Mouse (Mus musculus) left cerebral cortex, adult 9 months (tissue): Measurements from ENCODE around the gene Atp6v1c2.

Experiments used
- DNase-seq, 2 experiments: peaks; one replicate each; pipeline ENCODE4 v3.0.0; 2022; ENCODE audit warnings: low spot score in 2 of 2

Gene Atp6v1c2

DNA sequence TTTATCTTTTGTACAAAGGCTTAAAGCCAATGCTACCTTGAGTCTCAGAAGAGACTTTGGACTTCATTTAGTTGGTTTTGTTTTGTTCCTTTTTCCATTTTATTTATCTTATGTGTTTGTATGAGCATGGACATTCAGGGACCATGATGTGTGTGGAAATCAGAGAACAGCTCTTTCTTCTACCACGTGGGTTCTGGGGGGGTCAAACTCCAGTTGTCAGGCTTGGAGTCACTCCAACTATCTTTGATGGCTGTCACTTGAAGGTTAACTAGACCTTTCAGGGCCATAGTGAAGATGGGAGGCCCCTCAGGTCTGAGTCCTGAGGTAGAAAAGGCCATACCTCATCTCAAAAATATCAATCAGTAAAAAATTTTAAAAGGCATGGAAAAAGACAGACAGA lies 4.3 kb upstream of the Atp6v1c2 start:
- DNase-seq: no peak

DNA sequence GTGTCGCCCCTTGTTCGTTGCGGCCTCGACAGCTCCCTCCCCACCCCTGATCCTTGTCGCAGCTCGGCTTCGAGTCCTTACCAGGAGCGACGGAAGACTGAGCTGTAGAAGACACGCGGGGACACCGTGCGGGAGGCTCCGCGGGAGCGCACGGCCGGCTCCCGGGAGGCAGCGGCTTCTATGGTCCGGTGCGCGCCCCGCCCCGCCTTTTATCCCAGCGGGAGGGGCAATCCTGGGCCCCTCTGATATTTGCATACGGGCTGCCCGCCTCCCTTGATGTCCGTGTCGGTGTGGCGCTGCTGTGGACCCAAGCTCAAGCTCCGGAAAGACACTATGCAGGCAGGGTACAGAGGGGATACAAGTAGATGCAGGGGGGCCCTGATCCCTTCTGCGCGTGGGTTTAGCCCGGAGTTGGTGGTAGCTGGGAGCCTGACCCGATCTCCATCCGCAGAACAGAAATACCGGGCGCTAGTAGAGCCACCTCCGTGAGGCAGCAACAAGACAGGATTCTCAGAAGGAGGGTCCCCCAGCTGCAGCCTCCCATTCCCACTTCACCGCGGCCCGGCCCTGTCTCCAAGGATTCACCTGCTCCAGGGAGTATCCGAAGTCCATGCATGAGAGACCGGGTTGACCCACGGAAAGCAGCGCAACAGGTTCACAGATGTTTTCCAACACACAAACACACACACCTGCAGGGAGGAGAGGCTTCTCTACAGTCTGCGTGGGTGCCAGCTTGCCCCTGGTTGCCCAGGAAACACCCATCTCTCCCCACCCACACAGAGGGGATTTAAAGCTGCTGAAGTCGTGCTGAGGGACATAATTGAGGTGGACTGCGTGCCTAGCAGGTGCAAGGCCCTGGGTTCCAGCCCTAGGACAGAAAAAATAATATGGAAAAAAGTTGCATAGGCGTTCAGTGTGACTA lies 4.3 kb downstream of the Atp6v1c2 start:
- DNase-seq: peak in 1 of 2 experiments; percentile 16

DNA sequence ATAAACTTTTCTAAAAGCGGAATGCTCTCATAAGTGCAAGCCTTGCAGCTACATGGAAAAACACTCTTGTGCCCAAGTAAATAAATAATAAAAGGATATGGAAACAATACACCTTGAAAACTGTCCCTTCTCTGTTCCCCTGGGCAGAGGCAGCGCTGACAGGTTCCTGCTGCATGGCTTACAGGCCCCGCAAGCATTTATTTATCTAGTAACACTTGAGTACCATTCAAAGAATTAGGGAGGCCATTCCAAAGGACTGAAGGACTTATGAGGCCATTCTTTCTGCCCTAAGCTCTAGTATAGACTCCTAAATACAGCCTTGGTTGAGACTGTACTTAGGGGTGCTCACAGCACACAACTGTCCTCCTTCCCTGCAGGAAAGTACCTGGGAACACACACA lies 10.7 kb downstream of the Atp6v1c2 start:
- DNase-seq: no peak

DNA sequence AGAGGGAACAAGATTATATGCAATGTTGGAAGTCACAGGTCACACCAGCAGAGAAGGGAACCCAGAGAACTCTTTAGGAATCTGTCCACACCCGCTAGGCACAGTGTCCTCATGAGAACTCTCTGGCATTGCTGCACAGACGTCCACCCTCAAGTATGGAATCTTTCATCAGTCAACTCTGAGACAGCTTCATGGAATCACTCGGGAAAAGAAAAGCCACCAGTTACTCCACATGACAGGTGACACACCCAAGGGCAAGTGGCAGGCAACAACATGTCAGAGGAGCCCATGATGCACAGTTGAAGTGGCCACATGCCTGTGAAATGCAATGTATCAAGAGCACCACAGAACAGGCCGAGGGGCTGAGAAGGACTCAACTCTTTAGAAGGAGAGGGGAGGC lies 11.2 kb downstream of the Atp6v1c2 start:
- DNase-seq: no peak

DNA sequence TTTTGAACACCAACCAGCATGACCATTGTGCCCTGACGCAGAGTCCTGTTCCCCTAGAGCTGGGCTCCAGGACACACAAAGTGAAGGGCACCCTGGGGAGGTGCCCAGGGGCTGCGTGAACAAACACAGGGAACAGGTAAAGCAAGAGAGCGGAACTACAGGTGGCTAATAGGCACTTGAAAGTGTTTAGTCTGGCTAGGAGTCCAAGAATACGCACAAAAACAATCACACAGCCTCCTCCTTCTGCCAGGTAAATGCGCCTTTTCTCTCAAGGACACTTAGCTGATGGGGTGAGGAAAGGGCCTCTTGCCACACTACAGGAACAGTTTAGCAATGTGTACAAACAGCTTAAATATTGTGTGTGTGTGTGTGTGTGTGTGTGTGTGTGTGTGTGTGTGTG lies 13.1 kb downstream of the Atp6v1c2 start:
- no peak for DNase-seq

DNA sequence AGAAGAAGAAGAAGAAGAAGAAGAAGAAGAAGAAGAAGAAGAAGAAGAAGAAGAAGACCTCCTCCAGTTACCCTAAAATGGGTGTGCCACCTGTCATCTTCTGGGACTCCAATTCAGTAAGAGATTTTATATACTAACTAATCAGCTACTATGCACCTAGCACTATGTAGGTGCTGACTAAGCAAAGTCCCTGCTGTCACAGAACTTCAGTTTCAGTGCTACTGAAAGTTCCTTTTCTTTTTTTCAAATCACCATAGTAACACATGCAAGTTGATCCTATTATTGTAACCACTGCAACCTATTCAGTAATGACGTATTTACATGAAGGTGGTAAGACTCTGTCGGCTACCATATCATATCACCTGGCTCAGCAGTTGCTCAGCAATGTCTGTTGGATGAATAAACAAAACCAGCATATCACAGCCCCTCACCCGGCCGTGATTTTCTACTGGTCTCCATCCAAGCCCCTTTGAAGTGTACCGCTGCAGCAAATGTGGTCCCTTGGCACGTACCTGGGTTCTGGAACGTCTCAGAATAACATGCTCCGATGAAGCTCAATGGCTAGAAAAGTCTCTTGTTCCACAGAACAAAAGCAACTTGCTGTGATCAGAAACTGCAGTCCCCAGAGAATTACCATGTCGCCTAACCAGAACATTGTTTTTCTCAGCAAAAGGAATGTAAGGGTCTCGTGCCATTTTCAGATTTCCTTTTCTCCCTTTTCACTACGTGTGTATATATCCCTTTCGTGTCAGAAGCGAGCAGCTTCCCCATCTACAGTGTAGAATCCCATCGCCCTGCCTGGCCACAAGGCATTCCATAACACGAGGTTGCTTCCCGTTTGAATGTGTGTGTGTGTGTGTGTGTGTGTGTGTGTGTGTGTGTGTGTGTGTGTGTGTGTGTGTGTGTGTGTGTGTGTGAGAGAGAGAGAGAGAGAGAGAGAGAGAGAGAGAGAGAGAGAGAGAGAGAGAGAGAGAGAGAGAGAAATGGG lies 18.0 kb downstream of the Atp6v1c2 start:
- no peak for DNase-seq

DNA sequence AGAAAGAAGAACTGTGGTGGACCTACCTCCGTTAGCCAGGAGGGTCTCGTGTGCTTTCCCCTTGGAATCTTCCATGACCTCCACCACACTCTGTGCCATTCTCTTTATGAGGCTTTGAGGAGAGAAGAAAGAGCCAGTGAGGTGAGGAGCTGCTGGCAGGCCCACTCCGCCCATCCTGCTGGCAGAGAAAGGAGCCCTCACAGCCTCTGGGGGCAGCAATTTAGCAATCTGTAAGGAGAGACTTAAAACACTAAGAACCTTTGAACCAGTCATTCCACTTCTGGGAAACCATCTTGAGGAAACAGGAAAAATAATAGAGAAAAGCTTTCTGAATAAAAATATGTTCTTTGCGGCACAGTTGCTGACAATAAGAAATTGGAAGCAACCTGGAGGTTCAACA lies 20.9 kb downstream of the Atp6v1c2 start:
- DNase-seq: no peak

DNA sequence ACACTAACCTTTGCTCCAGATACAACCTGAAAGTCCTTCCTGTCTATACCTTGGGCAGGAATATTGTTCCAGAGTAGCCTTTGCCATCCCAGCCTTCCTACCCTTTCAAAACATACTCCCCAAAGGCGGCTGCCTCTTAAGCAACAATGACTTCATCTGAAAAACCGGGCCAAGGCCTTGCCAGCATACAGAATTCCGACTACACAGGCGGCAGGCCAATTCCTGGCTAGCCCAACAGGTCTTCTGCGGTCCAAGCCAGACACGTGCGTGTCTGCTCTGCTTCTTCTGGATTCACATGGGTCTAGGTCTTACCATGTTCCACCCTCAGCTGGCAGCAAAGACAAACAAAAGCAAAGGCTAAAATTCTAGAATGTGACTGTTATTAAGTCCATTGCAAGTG lies 23.7 kb downstream of the Atp6v1c2 start:
- no peak for DNase-seq

DNA sequence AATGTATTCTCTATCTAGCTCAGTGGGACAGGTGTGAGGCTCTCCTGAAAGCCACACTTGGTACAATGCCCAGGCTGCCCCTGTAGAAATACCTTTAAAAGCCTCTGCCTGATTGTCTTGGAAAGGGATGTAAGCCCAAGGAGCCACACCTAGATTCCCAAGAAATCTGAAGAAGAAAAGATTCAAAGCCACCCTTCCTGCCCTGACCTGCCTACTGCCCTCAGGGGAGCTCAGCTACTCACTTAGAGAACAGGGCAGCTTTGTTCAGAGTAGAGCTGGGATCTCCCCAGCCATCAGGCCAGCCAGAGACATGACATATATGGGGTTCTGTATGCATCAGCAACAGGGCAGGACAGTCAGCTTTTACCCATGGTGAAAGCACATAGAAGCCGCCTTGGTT lies 29.3 kb downstream of the Atp6v1c2 start:
- DNase-seq: no peak

DNA sequence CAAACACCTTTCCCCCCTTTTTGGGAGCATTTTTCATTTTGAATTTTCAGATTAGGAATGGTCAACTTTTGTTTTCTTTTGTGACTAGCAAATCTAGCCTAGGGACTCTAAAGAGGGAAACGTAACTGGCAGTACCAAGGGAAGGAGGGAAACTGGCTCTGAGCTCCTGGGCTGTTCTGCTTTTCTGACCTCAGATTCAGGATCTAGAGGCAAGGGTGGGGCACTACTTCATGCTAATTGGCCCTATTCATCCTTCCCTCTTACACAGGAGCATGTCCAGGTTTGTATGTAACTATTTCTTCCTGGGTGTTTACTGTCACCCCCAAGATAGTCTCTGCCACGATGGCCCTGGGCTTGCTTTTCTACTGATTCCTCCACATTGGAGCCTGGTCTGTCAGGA lies 32.3 kb downstream of the Atp6v1c2 start:
- no peak for DNase-seq

DNA sequence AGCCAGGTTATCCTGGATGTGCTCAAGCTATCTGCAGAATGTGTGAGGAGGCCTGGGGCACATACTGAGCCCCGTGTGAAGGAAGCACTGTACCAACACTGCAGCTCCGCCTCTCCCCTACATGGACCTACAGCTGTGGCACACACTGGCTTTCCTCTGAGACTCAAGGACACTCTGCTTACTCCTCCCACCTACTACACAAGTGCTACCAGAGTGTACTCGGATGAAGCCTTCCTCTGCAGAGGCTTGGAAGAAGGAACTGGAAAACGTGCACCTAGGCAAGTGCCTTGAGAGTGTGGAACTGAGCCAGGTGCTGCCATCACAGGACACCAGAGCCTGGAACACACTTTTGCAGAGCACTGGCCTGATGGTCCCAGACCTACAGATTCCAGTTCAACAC lies 38.6 kb downstream of the Atp6v1c2 start:
- DNase-seq: no peak

DNA sequence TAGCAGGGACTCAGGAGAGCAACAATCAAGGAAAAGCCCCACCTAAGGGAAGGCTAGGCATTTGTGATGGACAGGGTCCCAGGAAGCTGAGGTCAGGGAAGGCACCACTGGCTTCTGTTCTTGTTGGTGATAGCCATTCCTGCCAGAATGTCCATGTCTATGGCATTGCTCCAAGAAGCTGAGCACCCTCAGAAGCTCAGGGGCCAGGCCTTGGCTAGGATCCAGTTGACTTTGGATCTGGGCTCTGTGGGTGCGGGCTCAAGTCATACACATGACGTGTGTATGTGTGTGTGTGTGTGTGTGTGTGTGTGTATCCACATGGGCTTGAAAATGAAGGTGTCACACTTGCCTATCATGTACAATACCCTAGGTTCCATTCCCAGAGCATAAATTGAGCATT lies 39.2 kb downstream of the Atp6v1c2 start:
- DNase-seq: no peak

DNA sequence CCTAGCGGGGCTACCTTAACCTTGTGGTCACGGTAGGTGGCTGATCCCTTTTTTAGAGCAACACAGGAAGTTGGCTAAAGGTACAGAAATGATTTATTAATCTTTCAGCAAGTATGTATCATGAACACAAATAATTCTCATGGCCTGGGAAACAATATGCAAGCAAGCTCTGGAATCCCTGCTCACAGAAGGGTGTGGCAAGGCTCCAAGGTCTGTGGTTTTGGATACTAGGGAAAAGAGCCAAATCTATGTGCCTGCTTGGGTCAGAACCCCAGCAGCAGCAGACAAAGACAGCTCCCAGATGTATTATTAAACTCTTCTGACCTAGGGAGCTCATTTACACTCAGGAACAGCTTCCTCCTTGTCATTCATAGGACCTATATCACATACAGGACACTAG lies 40.1 kb downstream of the Atp6v1c2 start:
- no peak for DNase-seq

DNA sequence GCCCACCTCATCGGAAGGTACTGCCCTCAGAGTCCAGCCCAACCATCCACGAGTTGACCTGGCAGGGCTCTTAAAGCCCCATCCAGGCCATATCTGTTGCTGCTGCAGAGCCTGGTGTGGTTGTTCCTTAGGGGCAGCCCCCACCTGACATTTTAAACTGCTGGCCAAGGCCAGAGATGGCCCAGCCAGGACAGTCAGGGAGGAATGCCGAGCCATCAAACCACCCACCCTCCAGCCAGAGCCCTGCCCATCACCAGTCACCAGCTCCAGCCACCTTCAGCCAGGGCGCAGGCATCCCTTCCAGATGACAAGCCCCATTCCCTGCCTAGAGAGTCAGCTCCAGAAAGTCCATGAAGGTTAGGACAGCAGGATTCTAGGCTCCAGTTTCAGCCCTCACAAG lies 40.7 kb downstream of the Atp6v1c2 start:
- DNase-seq: no peak

DNA sequence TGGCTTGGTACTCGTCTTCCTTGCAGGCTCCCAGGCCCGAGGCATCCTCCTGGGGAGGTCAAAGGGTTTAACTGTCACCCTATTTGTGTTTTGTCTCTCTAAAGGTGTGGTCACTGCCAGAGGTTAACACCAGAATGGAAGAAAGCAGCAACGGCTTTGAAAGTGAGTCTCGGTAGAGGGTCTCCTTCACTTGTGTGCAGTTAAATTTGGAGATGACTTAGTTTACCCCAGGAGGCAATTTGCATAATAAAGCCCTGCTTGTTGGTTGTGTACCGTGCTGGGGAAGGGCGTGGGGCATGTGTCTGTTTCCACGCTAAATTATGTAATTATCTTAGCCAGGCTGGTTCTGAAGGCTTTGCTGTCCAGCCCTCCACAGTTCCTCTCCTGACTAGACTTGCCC lies 55.3 kb downstream of the Atp6v1c2 start:
- DNase-seq: no peak

DNA sequence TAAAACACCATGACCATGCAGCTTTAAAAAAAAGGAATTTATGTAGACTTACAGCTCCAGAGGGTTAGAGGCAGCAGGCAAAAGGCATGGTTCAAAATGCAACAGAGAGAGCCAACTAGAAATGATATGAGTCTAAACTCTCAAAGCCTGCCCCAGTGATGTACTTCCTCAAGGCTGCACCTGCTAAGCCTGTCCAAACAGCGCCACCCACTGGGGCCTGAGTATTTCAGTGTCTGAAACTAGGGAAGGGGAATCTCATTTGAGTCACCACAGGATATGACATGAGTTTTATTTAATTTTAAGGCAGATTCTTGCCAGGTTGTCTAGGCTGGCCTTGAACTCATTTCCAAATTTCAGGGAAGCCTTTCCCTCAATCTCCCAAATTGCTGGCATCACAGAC lies 57.9 kb downstream of the Atp6v1c2 start:
- DNase-seq: no peak

DNA sequence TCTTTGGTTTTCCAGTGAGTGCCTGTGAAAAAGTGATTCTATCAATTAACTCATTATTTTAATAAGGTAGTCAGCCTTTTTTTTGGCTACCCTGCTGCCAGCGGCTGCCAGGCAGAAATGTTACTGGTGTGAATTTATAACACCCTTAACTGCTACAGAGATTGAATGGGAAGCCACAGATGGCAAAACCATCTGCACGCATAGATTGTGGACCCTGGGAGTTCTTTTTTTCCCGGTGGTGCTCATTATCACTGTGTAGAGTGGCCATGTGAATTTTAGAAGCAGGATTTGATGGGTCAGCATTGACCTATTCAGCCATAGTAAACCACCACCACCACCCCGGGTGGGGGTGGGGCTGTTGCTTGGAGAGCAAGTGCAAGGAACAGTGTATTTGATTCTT lies 61.8 kb downstream of the Atp6v1c2 start:
- DNase-seq: peak in 1 of 2 experiments; percentile 55

DNA sequence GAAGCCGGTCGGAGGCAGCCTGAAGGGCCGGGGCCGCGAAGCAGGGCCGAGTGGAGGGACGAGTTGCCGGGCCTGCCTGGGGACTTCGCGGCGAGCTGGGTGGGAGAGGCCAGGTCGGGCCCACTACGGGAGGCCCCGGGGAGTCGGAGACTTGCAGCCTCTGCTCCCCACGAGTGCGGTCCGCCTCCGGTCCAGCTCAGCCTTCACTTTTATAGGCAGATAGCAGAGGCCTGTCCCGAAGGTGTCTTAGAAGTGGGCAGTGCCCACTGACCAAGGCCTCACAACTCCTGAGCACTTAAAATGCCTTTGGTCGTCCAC lies 62.5 kb downstream of the Atp6v1c2 start:
- no peak for DNase-seq

DNA sequence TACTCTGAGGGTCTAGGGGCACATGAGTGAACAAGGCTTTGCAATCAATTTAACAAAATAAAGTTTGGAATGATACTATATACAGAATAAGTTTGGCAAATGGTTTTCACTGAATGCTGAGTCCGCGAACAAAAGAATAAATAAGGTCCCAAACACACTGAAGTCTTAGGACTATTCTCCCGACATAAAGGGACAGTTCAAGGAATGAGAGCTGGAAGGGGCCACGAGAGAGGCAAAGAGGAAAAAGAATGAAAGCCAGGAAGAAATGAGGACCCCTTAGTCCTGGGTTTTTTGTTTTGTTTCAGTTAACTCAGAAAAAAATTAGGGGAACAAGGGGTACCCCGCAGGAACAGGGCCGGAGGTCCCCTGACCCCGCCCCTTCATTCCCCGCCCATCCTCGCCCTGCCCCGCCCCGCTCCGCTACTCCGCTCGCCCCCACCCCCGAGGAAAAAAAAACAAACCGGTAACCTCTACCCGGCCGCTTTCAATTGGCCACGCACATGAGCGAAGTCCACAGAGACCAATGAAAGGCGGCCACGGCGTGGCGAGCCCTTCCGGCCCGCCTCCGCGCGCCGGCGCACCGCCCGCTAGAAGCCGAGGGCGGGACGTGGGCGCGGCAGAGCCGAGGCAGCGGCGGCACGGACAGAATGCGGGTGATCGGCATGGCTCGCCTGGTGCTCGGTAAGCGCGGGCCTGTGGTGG lies 63.0 kb downstream of the Atp6v1c2 start, which contains the start of gene Pdia6:
Gene Pdia6 (plus strand): TSS at position 575 of the 702 bp plus-strand sequence.
- DNase-seq: peak; percentile 78 to 91

DNA sequence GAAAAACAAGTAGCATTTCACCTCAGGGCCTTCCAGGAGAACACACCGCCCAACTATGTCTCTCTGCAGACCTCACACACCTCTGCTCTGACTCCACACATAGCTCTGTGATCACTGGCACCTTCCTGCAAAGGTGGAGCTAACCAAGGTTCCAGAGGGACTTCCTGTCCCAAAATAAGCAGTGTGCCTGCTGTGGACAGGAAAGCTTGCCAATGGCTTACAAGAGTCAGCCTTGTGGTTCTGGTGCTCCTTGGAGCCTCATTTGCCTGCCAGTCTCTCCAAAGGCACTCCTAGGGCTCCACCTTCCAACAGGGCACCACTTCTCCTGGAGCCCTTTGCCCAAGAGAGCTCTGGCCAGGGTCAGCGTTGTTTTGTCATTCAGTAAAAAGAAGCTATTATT lies 64.3 kb downstream of the Atp6v1c2 start:
- no peak for DNase-seq

DNA sequence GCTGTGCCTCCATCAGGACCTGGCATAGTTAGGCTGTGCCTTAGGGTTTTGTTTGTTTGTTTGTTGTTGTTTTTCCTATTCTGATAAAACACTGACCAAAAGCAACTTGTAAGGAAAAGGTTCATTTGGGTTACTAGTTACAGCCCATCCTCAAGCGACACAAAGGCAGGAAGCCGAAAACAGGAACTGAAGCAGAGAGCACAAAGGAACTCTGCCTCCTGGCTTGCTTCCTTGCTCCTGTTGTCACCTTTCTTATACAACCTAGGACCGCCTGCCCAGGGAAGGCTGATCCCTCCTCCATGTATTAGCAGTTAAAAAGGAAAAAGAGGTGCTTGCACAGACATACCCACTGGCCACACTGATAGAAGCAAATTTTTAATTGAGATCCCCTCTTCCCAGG lies 65.3 kb downstream of the Atp6v1c2 start:
- DNase-seq: no peak

DNA sequence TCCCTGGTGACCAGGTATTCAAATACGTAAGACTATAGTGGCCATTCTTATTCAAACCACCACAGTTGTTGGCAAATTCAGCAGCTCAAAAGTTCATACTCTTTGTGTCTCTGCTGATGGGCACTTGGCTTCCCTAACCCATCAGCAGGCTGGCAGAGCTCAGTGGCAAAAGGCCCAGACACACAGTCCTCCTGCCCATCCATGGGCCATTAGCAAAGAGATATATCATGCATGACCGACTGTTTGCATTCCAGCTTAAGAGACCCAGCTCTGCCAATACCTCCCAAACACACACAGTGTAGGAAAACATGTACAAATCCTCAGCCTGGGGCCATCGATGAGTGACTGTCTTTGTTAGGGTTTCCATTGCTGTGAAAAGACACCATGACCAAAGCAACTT lies 68.2 kb downstream of the Atp6v1c2 start:
- DNase-seq: no peak
